Mouse (Mus musculus): Measurements from ENCODE around the gene Pard3b. TPM values are rescaled to one million over a fixed set of nuclear protein-coding genes. Genes with fewer than 3 reads are reported as not detected.

The Pard3b gene
- polyA plus RNA-seq, 2 experiments = 0.44 to 1.4 TPM

- DNase-seq (ENCODE audit: low read depth in 3 of 3, low spot score in 3 of 3) = no peak
- H3K27me3 ChIP-seq (ENCODE audit: control insufficient read depth, insufficient read depth, low read length) = no peaks in the 10 kb centered on the region
- H3K9me3 ChIP-seq (ENCODE audit: control insufficient read depth, low read length) = no peaks in the 10 kb centered on the region
- no peaks in the 10 kb centered on the region for H3K36me3 ChIP-seq (replicated peaks; ENCODE audit: control insufficient read depth, insufficient read depth, low read depth)
- no peak overlapping the region for H3K9ac ChIP-seq (replicated peaks)
- 17% methylated on average over 1 of the region's 1 CpGs for WGBS (ENCODE audit: insufficient replicate concordance)
- no peak for ATAC-seq (ENCODE audit: insufficient read depth)
- TF ChIP-seq EP300 (IDR thresholded peaks at IDR 0.05; ENCODE audit: low read depth) = no peak
- TF ChIP-seq CTCF (IDR thresholded peaks at IDR 0.05; ENCODE audit: low read depth) = no peak
- no peak overlapping the region for H3K27ac ChIP-seq
- no peaks in the 10 kb centered on the region for H3K4me1 ChIP-seq (replicated peaks; ENCODE audit: control insufficient read depth in 2 of 2, insufficient read depth in 2 of 2, low read length in 1 of 2)
- no peak overlapping the region for H3K4me3 ChIP-seq (ENCODE audit: insufficient read depth in 1 of 2, low read depth in 2 of 2, low read length in 2 of 2)
- no peak overlapping the region for H3K4me2 ChIP-seq (ENCODE audit: low read depth)
These were observed 236.3 kb downstream of the Pard3b start for GRCm38 (mm10) chr1:61874875-61875274.

DNA sequence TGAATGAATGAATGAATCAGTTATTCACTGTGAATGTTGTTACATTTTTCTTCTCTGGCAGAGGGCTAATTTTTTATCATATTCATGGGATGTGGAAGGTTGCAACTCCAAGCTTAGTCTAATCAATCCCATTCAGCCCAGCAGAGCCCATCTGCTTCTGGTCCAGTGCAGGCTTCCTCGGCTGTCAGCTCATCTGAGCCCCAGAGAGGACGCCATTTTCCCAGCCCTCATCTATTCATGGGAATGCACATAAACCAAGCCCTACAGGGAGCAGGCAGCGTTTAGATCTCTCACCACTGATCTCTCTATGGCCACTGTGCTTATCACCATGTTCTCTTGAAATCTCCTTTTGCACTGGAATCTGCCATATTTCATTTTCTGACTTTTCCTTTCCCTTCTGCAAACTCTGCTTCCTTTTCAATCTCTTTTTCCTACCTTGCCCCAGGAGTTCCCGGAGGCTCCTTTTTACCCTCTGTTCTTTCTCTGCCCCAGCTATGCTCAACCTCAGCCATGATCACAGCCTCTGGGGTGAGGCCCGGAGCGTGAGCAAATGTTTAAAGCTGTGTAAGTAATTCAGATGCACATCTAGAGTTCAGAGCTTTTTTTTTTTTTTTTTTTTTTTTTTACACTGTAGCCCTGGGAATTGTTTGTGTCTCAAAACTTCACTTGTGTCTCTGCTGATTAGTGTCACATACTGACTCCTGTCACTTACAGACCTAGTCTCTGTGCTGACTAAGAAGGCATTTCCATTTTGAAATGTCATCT lies 241.3 kb downstream of the Pard3b start:
- no peak for ATAC-seq (ENCODE audit: insufficient read depth)
- Histone ChIP-seq H3K9ac (replicated peaks) (no peak overlapping the region), H3K4me1 (replicated peaks; ENCODE audit: control insufficient read depth in 2 of 2, insufficient read depth in 2 of 2, low read length in 1 of 2) (no peaks in the 10 kb centered on the region), H3K27me3 (ENCODE audit: control insufficient read depth, insufficient read depth, low read length) (no peaks in the 10 kb centered on the region), H3K9me3 (ENCODE audit: control insufficient read depth, low read length) (no peaks in the 10 kb centered on the region), H3K36me3 (replicated peaks; ENCODE audit: control insufficient read depth, insufficient read depth, low read depth) (no peaks in the 10 kb centered on the region), H3K4me3 (ENCODE audit: insufficient read depth in 1 of 2, low read depth in 2 of 2, low read length in 2 of 2) (no peak overlapping the region), H3K27ac (no peak overlapping the region), H3K4me2 (ENCODE audit: low read depth) (no peak overlapping the region)
- DNase-seq (ENCODE audit: low read depth in 3 of 3, low spot score in 3 of 3) = no peak
- WGBS (ENCODE audit: insufficient replicate concordance) = 60% methylated on average over 6 of the region's 6 CpGs
- TF ChIP-seq CTCF (IDR thresholded peaks at IDR 0.05; ENCODE audit: low read depth) = no peak
- no peak for TF ChIP-seq EP300 (IDR thresholded peaks at IDR 0.05; ENCODE audit: low read depth)

DNA sequence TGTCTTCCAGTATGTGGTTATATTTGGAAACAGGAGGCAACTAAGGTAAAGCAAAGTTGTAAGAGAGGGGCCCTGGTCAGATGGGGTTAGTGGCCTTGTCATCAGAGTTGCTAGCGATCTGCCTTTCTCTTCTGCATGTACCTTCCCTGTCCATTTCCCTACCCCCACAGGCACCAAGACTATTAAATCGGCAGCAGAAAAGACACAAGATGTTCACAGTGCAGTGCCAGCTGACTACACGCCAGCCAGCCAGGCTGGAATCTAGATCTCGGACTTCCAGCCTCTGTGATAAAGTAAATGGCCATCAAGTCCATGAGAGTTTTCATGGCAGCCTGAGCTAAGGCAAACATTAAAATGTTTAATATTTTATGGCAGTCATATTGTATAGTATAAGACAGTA lies 257.4 kb downstream of the Pard3b start:
- no peak overlapping the region for H3K27ac ChIP-seq
- no peak overlapping the region for H3K4me3 ChIP-seq (ENCODE audit: insufficient read depth in 1 of 2, low read depth in 2 of 2, low read length in 2 of 2)
- no peaks in the 10 kb centered on the region for H3K27me3 ChIP-seq (ENCODE audit: control insufficient read depth, insufficient read depth, low read length)
- H3K4me1 ChIP-seq (replicated peaks; ENCODE audit: control insufficient read depth in 2 of 2, insufficient read depth in 2 of 2, low read length in 1 of 2) = no peaks in the 10 kb centered on the region
- DNase-seq (ENCODE audit: low read depth in 3 of 3, low spot score in 3 of 3) (no peak), ATAC-seq (ENCODE audit: insufficient read depth) (no peak)
- no peak for TF ChIP-seq CTCF (IDR thresholded peaks at IDR 0.05; ENCODE audit: low read depth)
- no peak for TF ChIP-seq EP300 (IDR thresholded peaks at IDR 0.05; ENCODE audit: low read depth)
- no peak overlapping the region for H3K4me2 ChIP-seq (ENCODE audit: low read depth)
- no peak overlapping the region for H3K9ac ChIP-seq (replicated peaks)
- H3K36me3 ChIP-seq (replicated peaks; ENCODE audit: control insufficient read depth, insufficient read depth, low read depth) = no peaks in the 10 kb centered on the region
- WGBS (ENCODE audit: insufficient replicate concordance) = 69% methylated on average over 4 of the region's 4 CpGs
- no peaks in the 10 kb centered on the region for H3K9me3 ChIP-seq (ENCODE audit: control insufficient read depth, low read length)

GRCm38 (mm10) chr1:61903271-61904007 lies 264.8 kb downstream of the Pard3b start:
- TF ChIP-seq CTCF (IDR thresholded peaks at IDR 0.05; ENCODE audit: low read depth) = no peak
- no peaks in the 10 kb centered on the region for H3K4me1 ChIP-seq (replicated peaks; ENCODE audit: control insufficient read depth in 2 of 2, insufficient read depth in 2 of 2, low read length in 1 of 2)
- no peaks in the 10 kb centered on the region for H3K36me3 ChIP-seq (replicated peaks; ENCODE audit: control insufficient read depth, insufficient read depth, low read depth)
- no peak for DNase-seq (ENCODE audit: low read depth in 3 of 3, low spot score in 3 of 3)
- H3K27me3 ChIP-seq (ENCODE audit: control insufficient read depth, insufficient read depth, low read length) = no peaks in the 10 kb centered on the region
- H3K27ac ChIP-seq = no peak overlapping the region
- ATAC-seq (ENCODE audit: insufficient read depth) = no peak
- no peak overlapping the region for H3K4me3 ChIP-seq (ENCODE audit: insufficient read depth in 1 of 2, low read depth in 2 of 2, low read length in 2 of 2)
- H3K9me3 ChIP-seq (ENCODE audit: control insufficient read depth, low read length) = no peaks in the 10 kb centered on the region
- H3K9ac ChIP-seq (replicated peaks) = no peak overlapping the region
- WGBS (ENCODE audit: insufficient replicate concordance) = 58% methylated on average over 4 of the region's 4 CpGs
- no peak overlapping the region for H3K4me2 ChIP-seq (ENCODE audit: low read depth)

DNA sequence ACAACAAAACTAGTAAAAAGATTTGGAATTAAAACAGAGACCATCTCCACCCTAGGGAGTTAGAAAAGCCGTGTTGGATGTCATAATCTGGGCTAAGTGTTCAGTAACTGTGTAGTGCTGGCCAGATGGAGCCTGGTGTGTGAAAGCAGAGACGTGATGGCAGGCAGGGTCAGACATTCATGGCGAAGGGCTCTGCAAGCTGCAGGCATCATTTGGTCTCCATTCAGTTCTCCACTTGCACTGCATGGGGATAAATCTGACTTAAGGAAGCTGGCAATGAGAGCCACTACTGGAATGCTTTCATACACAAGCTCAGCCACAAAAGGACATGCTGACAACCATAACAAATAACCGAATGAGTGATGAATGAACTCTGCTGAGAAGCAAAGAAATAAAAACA lies 265.4 kb downstream of the Pard3b start:
- no peaks in the 10 kb centered on the region for H3K36me3 ChIP-seq (replicated peaks; ENCODE audit: control insufficient read depth, insufficient read depth, low read depth)
- no peak overlapping the region for H3K4me3 ChIP-seq (ENCODE audit: insufficient read depth in 1 of 2, low read depth in 2 of 2, low read length in 2 of 2)
- H3K9me3 ChIP-seq (ENCODE audit: control insufficient read depth, low read length) = no peaks in the 10 kb centered on the region
- H3K27ac ChIP-seq = no peak overlapping the region
- DNase-seq (ENCODE audit: low read depth in 3 of 3, low spot score in 3 of 3) (no peak), ATAC-seq (ENCODE audit: insufficient read depth) (no peak)
- no peak overlapping the region for H3K4me2 ChIP-seq (ENCODE audit: low read depth)
- H3K4me1 ChIP-seq (replicated peaks; ENCODE audit: control insufficient read depth in 2 of 2, insufficient read depth in 2 of 2, low read length in 1 of 2) = no peaks in the 10 kb centered on the region
- WGBS (ENCODE audit: insufficient replicate concordance) = 59% methylated on average over 4 of the region's 4 CpGs
- H3K27me3 ChIP-seq (ENCODE audit: control insufficient read depth, insufficient read depth, low read length) = no peaks in the 10 kb centered on the region
- no peak overlapping the region for H3K9ac ChIP-seq (replicated peaks)
- TF ChIP-seq CTCF (IDR thresholded peaks at IDR 0.05; ENCODE audit: low read depth) = no peak
- TF ChIP-seq EP300 (IDR thresholded peaks at IDR 0.05; ENCODE audit: low read depth) = no peak
